Comparison of ENCODE assay signal across 8 mouse cellular contexts in genomic region chr14:20388441-20389129, GRCm38 (mm10). TPM values are rescaled to one million over a fixed set of nuclear protein-coding genes. Genes with fewer than 3 reads are reported as not detected.
DNase-seq lines count a peak whose midpoint lies in the region; ATAC-seq and TF ChIP-seq lines count a peak whose summit lies in the region.

Gene Dnajc9 (minus strand): TSS chr14:20388910.

- peaks cover 70% of the 10 kb centered on the region for H3K36me3 ChIP-seq in E14TG2a.4 (ENCODE audit: insufficient read depth, low read length)
- peaks cover 48% of the 10 kb centered on the region for H3K36me3 ChIP-seq in forebrain, embryonic 13.5 days (ENCODE audit: poor library complexity, severe bottlenecking)
- peaks cover 34% of the 10 kb centered on the region for H3K36me3 ChIP-seq in neural tube, embryonic 15.5 days

- ATAC-seq in forebrain, embryonic 13.5 days: peak; percentile 75
- peak; percentile 73 for ATAC-seq in neural tube, embryonic 15.5 days (ENCODE audit: low FRiP score)

- H3K4me3 ChIP-seq in E14TG2a.4 (replicated peaks; ENCODE audit: low read length): peak within 1 kb of the TSS; percentile 93
- H3K4me3 ChIP-seq in forebrain, embryonic 13.5 days: peak within 1 kb of the TSS; percentile 85
- H3K4me3 ChIP-seq in neural tube, embryonic 15.5 days (replicated peaks): peak within 1 kb of the TSS; percentile 61

- peak; percentile 90 for DNase-seq in c-Kit-positive CD71-positive TER-119-positive erythroid progenitor cells, embryonic 14.5 days (ENCODE audit: low spot score)
- peak; percentile 94 to 98 for DNase-seq in heart, postnatal 14 days
- peak; percentile 93 for DNase-seq in layer of hippocampus, adult 11-12 months (ENCODE audit: low spot score)
- peak; percentile 94 to 95 for DNase-seq in lung, adult 18-20 months
- DNase-seq in testis, postnatal 14 days (ENCODE audit: low spot score): peak; percentile 94

- intact Hi-C loops in heart, postnatal 14 days (cut with DNase I): no loop called here

- TF ChIP-seq CTCF in E14TG2a.4 (conservative IDR thresholded peaks at IDR 0.05; ENCODE audit: low read length): no peak

- peak within 1 kb of the TSS; percentile 82 for H3K4me2 ChIP-seq in forebrain, embryonic 13.5 days
- H3K4me2 ChIP-seq in neural tube, embryonic 15.5 days: peak within 1 kb of the TSS; percentile 74

- under 1% methylated on average over 59 of the region's 59 CpGs for WGBS in forebrain, embryonic 13.5 days
- under 1% methylated on average over 59 of the region's 59 CpGs for WGBS in neural tube, embryonic 15.5 days

- H3K27ac ChIP-seq in forebrain, embryonic 13.5 days: peak within 1 kb of the TSS; percentile 74
- H3K27ac ChIP-seq in neural tube, embryonic 15.5 days (replicated peaks): peak within 1 kb of the TSS; percentile 87

- H3K27me3 ChIP-seq in E14TG2a.4 (ENCODE audit: insufficient read depth, low read length): no peaks in the 10 kb centered on the region
- H3K27me3 ChIP-seq in forebrain, embryonic 13.5 days: no peaks in the 10 kb centered on the region
- H3K27me3 ChIP-seq in neural tube, embryonic 15.5 days (replicated peaks): no peaks in the 10 kb centered on the region

- peaks cover 53% of the 10 kb centered on the region for H3K4me1 ChIP-seq in E14TG2a.4 (replicated peaks; ENCODE audit: low read depth, low read length)
- peaks cover 39% of the 10 kb centered on the region for H3K4me1 ChIP-seq in forebrain, embryonic 13.5 days
- peaks cover 50% of the 10 kb centered on the region for H3K4me1 ChIP-seq in neural tube, embryonic 15.5 days

- H3K9me3 ChIP-seq in E14TG2a.4 (ENCODE audit: low read length): no peaks in the 10 kb centered on the region
- H3K9me3 ChIP-seq in forebrain, embryonic 13.5 days (replicated peaks): no peaks in the 10 kb centered on the region
- H3K9me3 ChIP-seq in neural tube, embryonic 15.5 days (replicated peaks): no peaks in the 10 kb centered on the region

- peak within 1 kb of the TSS; percentile 86 for H3K9ac ChIP-seq in forebrain, embryonic 13.5 days
- H3K9ac ChIP-seq in neural tube, embryonic 15.5 days (replicated peaks): peak within 1 kb of the TSS; percentile 72

RNA-seq across cellular contexts. Expression of gene Dnajc9, which starts in this region (rescaled TPM):
- polyA plus RNA-seq in forebrain, embryonic 13.5 days (2015; fragmentation: Nextera tagmentation; extraction: Ambion mirVana): 270 and 277 TPM in 2 replicates
- 10 to 100 TPM; 12.2 to 15.2 TPM for total RNA-seq in heart, postnatal 14 days (2021)
- polyA plus RNA-seq in neural tube, embryonic 15.5 days (2015; fragmentation: Nextera tagmentation; extraction: Ambion mirVana): 115 and 145 TPM in 2 replicates

Comparison
In these comparisons a context has a peak if more than half of its experiments do, and no peak if none do; other contexts are left out.
1. Peak in every context shown above with its lines: DNase-seq, ATAC-seq, H3K4me3 ChIP-seq and H3K27ac ChIP-seq.